Mouse (Mus musculus) neural tube, embryonic 11.5 days (tissue): ENCODE data around the gene Ero1lb. TPM values are rescaled to one million over a fixed set of nuclear protein-coding genes. Genes with fewer than 3 reads are reported as not detected.
"Not testable (repeated sequence)": the region's sequence is repeated elsewhere in the genome, so short reads cannot be mapped to it uniquely, and the experiment has no call there.

Source experiments
- ATAC-seq: fragments of 200-750 bp; cut with Nextera tagmentation; 2 replicates; pipeline ENCODE4 v1.8.0; 2017; ENCODE audit warnings: moderate number of reproducible peaks, mild to moderate bottlenecking, moderate TSS enrichment, moderate library complexity; ENCODE audit not compliant: insufficient read depth, low FRiP score, low TSS enrichment
- DNase-seq: peaks from one replicate; pipeline ENCODE4 v3.0.0-alpha.2; 2015; ENCODE audit warnings: low spot score
- H3K27ac ChIP-seq: fragments of 300-500 bp; sonication (generic); 2 replicates; pipeline ENCODE4 v1.5.1; 2014; ENCODE audit warnings: low read depth, mild to moderate bottlenecking, low read length
- H3K27me3 ChIP-seq: fragments of 300-500 bp; sonication (generic); 2 replicates; pipeline ENCODE4 v1.6.1; 2014; ENCODE audit warnings: mild to moderate bottlenecking, low read length, mixed read lengths; ENCODE audit not compliant: control insufficient read depth, insufficient read depth
- H3K36me3 ChIP-seq: fragments of 300-500 bp; sonication (generic); 2 replicates; pipeline ENCODE4 v1.6.1; 2014; ENCODE audit warnings: mild to moderate bottlenecking, low read length, moderate library complexity, mixed read lengths; ENCODE audit not compliant: control insufficient read depth, insufficient read depth
- H3K4me1 ChIP-seq: fragments of 300-500 bp; sonication (generic); 2 replicates; pipeline ENCODE4 v1.6.1; 2014; ENCODE audit warnings: low read length, mixed read lengths; ENCODE audit not compliant: control insufficient read depth, insufficient read depth
- H3K4me2 ChIP-seq: fragments of 300-500 bp; sonication (generic); 2 replicates; pipeline ENCODE4 v1.6.1; 2014; ENCODE audit warnings: low read depth, mild to moderate bottlenecking, moderate library complexity
- H3K4me3 ChIP-seq: fragments of 300-500 bp; sonication (generic); 2 replicates; pipeline ENCODE4 v1.5.1; 2014; ENCODE audit warnings: low read depth, low read length
- H3K9ac ChIP-seq: fragments of 300-500 bp; sonication (generic); 2 replicates; pipeline ENCODE4 v1.6.1; 2014; ENCODE audit warnings: mild to moderate bottlenecking, low read length
- H3K9me3 ChIP-seq: fragments of 300-500 bp; sonication (generic); 2 replicates; pipeline ENCODE4 v1.6.1; 2016; ENCODE audit warnings: low read length; ENCODE audit not compliant: control insufficient read depth
- WGBS: fragments of 180-500 bp; shearing (Covaris S2); extraction: QIAGEN DNeasy Blood & Tissue Kit; methylation state at CpG from one replicate; pipeline ENCODE4 v1.1.7; 2014; 5-methylcytosine and 5-hydroxymethylcytosine counted together
- polyA plus RNA-seq: library from polyadenylated mRNA; unstranded; fragments of >200 nt; fragmentation: Nextera tagmentation; extraction: Ambion mirVana; gene quantifications from 2 replicates; pipeline ENCODE4 v1.2.1, GENCODE M21; 2014

Gene Ero1lb
- polyA plus RNA-seq, 1 experiment from 2014 or later = 12.0 TPM

GRCm38 (mm10) chr13:12614026-12614425 lies 48.4 kb downstream of the Ero1lb start:
- not testable (repeated sequence) for ATAC-seq

GRCm38 (mm10) chr13:12614591-12614990 lies 48.9 kb downstream of the Ero1lb start:
- not testable (repeated sequence) for ATAC-seq, DNase-seq, H3K4me1 ChIP-seq, H3K4me2 ChIP-seq, H3K27ac ChIP-seq, H3K9me3 ChIP-seq, H3K4me3 ChIP-seq, H3K9ac ChIP-seq, H3K27me3 ChIP-seq, H3K36me3 ChIP-seq
- WGBS = 91% methylated on average over 7 of the region's 7 CpGs

More at GRCm38 (mm10) chr13:12614026-12614425, 48.4 kb downstream of the Ero1lb start:
- H3K27ac ChIP-seq, H3K9me3 ChIP-seq, H3K4me3 ChIP-seq, H3K27me3 ChIP-seq, H3K9ac ChIP-seq, H3K4me1 ChIP-seq, H3K36me3 ChIP-seq, H3K4me2 ChIP-seq, DNase-seq: not testable (repeated sequence)
- 91% methylated on average over 6 of the region's 6 CpGs for WGBS

- ATAC-seq, H3K4me2 ChIP-seq, H3K9ac ChIP-seq, DNase-seq, H3K27ac ChIP-seq, H3K4me1 ChIP-seq, H3K9me3 ChIP-seq, H3K36me3 ChIP-seq, H3K27me3 ChIP-seq, H3K4me3 ChIP-seq: not testable (repeated sequence)
- WGBS = 92% methylated on average over 10 of the region's 10 CpGs
Measured at GRCm38 (mm10) chr13:12615014-12615413, 49.3 kb downstream of the Ero1lb start.

GRCm38 (mm10) chr13:12616489-12616888 lies 50.8 kb downstream of the Ero1lb start:
- 85% methylated on average over 3 of the region's 3 CpGs for WGBS

GRCm38 (mm10) chr13:12619808-12620207 lies 54.1 kb downstream of the Ero1lb start:
- H3K36me3 ChIP-seq, H3K27me3 ChIP-seq, H3K9ac ChIP-seq, ATAC-seq, DNase-seq, H3K4me1 ChIP-seq, H3K27ac ChIP-seq, H3K4me2 ChIP-seq, H3K9me3 ChIP-seq, H3K4me3 ChIP-seq: not testable (repeated sequence)
- WGBS = 94% methylated on average over 8 of the region's 8 CpGs

More at GRCm38 (mm10) chr13:12616489-12616888, 50.8 kb downstream of the Ero1lb start:
- not testable (repeated sequence) for H3K27me3 ChIP-seq, H3K4me2 ChIP-seq, ATAC-seq, H3K9me3 ChIP-seq, DNase-seq, H3K36me3 ChIP-seq, H3K4me1 ChIP-seq, H3K27ac ChIP-seq, H3K4me3 ChIP-seq, H3K9ac ChIP-seq

GRCm38 (mm10) chr13:12626061-12626460 lies 60.4 kb downstream of the Ero1lb start:
- DNase-seq, H3K27ac ChIP-seq, H3K4me3 ChIP-seq, H3K4me2 ChIP-seq, H3K27me3 ChIP-seq, ATAC-seq, H3K36me3 ChIP-seq, H3K9ac ChIP-seq, H3K4me1 ChIP-seq, H3K9me3 ChIP-seq: not testable (repeated sequence)
- 100% methylated on average over 3 of the region's 3 CpGs for WGBS

GRCm38 (mm10) chr13:12627746-12628145 lies 62.1 kb downstream of the Ero1lb start:
- H3K4me1 ChIP-seq, H3K9ac ChIP-seq, H3K4me3 ChIP-seq, H3K27ac ChIP-seq, H3K9me3 ChIP-seq, H3K36me3 ChIP-seq, H3K27me3 ChIP-seq, ATAC-seq, DNase-seq, H3K4me2 ChIP-seq: not testable (repeated sequence)
- WGBS = 89% methylated on average over 8 of the region's 8 CpGs

GRCm38 (mm10) chr13:12628181-12628580 lies 62.5 kb downstream of the Ero1lb start:
- not testable (repeated sequence) for H3K36me3 ChIP-seq, H3K27ac ChIP-seq, H3K4me1 ChIP-seq, H3K4me2 ChIP-seq, H3K9me3 ChIP-seq, H3K27me3 ChIP-seq, H3K9ac ChIP-seq, ATAC-seq, H3K4me3 ChIP-seq, DNase-seq
- WGBS = 86% methylated on average over 5 of the region's 5 CpGs

- H3K36me3 ChIP-seq, H3K4me3 ChIP-seq, H3K9ac ChIP-seq, H3K4me2 ChIP-seq, H3K27me3 ChIP-seq, DNase-seq, H3K4me1 ChIP-seq, ATAC-seq, H3K27ac ChIP-seq, H3K9me3 ChIP-seq: not testable (repeated sequence)
- 89% methylated on average over 5 of the region's 5 CpGs for WGBS
Measured at GRCm38 (mm10) chr13:12630252-12630651, 64.6 kb downstream of the Ero1lb start.
